9 mouse cellular contexts compared by ENCODE assay signal in the genomic region with DNA sequence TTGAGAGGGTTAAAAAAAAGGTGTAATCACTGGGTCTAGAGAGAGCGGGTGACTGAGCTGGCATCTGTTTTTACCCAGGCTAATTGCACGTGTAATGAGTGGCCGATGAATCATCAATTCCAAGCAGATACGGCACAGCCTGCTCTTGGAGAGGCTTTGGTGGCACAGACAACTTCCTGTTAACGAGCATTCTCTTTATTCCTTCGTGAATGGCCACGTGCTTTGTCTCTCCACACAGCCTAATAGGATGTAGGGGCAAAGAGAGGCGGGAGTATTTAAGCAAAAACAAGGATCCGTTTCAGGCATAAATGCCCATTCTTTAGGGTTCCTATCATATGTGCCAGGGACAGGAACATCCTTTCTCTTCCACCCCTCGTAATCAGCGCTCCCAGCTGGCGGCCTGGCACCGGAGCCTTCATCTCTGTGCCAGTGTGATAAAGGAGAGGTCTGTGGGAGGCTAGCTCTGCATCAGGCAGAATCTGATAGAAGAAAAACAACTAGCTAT. TPM values are rescaled to one million over a fixed set of nuclear protein-coding genes. Genes with fewer than 3 reads are reported as not detected.
A peak's percentile ranks its signal among the peaks of the same experiment; 100 is the strongest.
DNase-seq lines count a peak whose midpoint lies in the region; ATAC-seq and TF ChIP-seq lines count a peak whose summit lies in the region.
"Had no signal": no experiment of that assay in that cellular context is flagged by ENCODE, and none has a peak within 500 bp of the region (broad histone marks: within the 10 kb centered on the region; RNA-seq: fewer than 3 reads in every experiment).

No protein-coding gene starts in this region.

- no peak overlapping the region for H3K9ac ChIP-seq in kidney, embryonic 15.5 days

- peaks cover 54% of the 10 kb centered on the region for H3K4me1 ChIP-seq in kidney, embryonic 15.5 days
- peaks cover 13% of the 10 kb centered on the region for H3K4me1 ChIP-seq in cortical plate, adult 2 months (ENCODE audit: control insufficient read depth, insufficient read depth, low read length)

- H3K27ac ChIP-seq in kidney, embryonic 15.5 days: peak overlapping the region; percentile 48
- peak overlapping the region; percentile 87 for H3K27ac ChIP-seq in cortical plate, adult 2 months (ENCODE audit: insufficient read depth, low read length)

- no peak for DNase-seq in kidney, adult 18-20 months
- DNase-seq in left cerebral cortex, adult 8-10 months (ENCODE audit: low spot score in 2 of 2): peak; percentile 57 to 75
- peak; percentile 85 for DNase-seq in right cerebral cortex, adult 18-20 months
- no peak for DNase-seq in ovary, postnatal 14 days (ENCODE audit: low spot score)
- DNase-seq in thymus, postnatal 10 days (ENCODE audit: low spot score in 2 of 2): no peak
- DNase-seq in urinary bladder, postnatal 36 days (ENCODE audit: low spot score in 2 of 2): no peak

- no peaks in the 10 kb centered on the region for H3K9me3 ChIP-seq in kidney, embryonic 15.5 days (replicated peaks)

- H3K36me3 ChIP-seq in kidney, embryonic 15.5 days: peaks cover 41% of the 10 kb centered on the region

- WGBS in kidney, embryonic 15.5 days: 76% methylated on average over 13 of the region's 13 CpGs

- H3K4me2 ChIP-seq in kidney, embryonic 15.5 days: no peak overlapping the region

- 0 out of 2 replicates have a peak, but pooled peaks have one; percentile 11 for TF ChIP-seq POLR2A in cortical plate, adult 2 months (IDR thresholded peaks at IDR 0.05; ENCODE audit: extremely low read depth, insufficient read depth, low read length)

- TF ChIP-seq CTCF in cortical plate, adult 2 months (IDR thresholded peaks at IDR 0.05; ENCODE audit: extremely low read depth, insufficient read depth, low read length): no peak

- no peak for ATAC-seq in kidney, embryonic 15.5 days (replicated peaks; ENCODE audit: low FRiP score)

- no peaks in the 10 kb centered on the region for H3K27me3 ChIP-seq in kidney, embryonic 15.5 days

- no peak overlapping the region for H3K4me3 ChIP-seq in kidney, embryonic 15.5 days (replicated peaks)
- no peak overlapping the region for H3K4me3 ChIP-seq in cortical plate, adult 2 months (ENCODE audit: insufficient read depth, low read length)

RNA-seq across cellular contexts. Expression of a gene that starts 1.9 kb away (rescaled TPM):
- 23.0 and 28.5 TPM in 2 replicates for polyA plus RNA-seq in kidney, embryonic 15.5 days (2015; fragmentation: Nextera tagmentation; extraction: Ambion mirVana)
- 55.3 and 60.4 TPM in 2 replicates for polyA plus RNA-seq in cortical plate, adult 2 months (2012; rRNA removed)
- total RNA-seq in left cerebral cortex, adult 8-10 months (2022): 10 to 100 TPM; 72.7 to 86.4 (median 80.4) TPM

RNA-seq across cellular contexts. Expression of a gene that starts 10.0 kb away (rescaled TPM):
- 184 and 185 TPM in 2 replicates for polyA plus RNA-seq in kidney, embryonic 15.5 days (2015; fragmentation: Nextera tagmentation; extraction: Ambion mirVana)
- polyA plus RNA-seq in cortical plate, adult 2 months (2012; rRNA removed): 226 and 237 TPM in 2 replicates
- 100 to 1,000 TPM; 113 to 131 (median 118) TPM for total RNA-seq in left cerebral cortex, adult 8-10 months (2022)

RNA-seq across cellular contexts. Expression of a gene that starts 10.1 kb away (rescaled TPM):
- polyA plus RNA-seq in kidney, embryonic 15.5 days (2015; fragmentation: Nextera tagmentation; extraction: Ambion mirVana): not detected in 2 replicates
- polyA plus RNA-seq in cortical plate, adult 2 months (2012; rRNA removed): 1.3 and 1.8 TPM in 2 replicates
- 1 to 10 TPM; 3.4 to 9.2 (median 4.9) TPM for total RNA-seq in left cerebral cortex, adult 8-10 months (2022)
- polyA plus RNA-seq: neural tube, embryonic 11.5 days had no signal

RNA-seq across cellular contexts. Expression of a gene that starts 13.5 kb away (rescaled TPM):
- 55.3 and 57.4 TPM in 2 replicates for polyA plus RNA-seq in kidney, embryonic 15.5 days (2015; fragmentation: Nextera tagmentation; extraction: Ambion mirVana)
- polyA plus RNA-seq in cortical plate, adult 2 months (2012; rRNA removed): 150 and 157 TPM in 2 replicates
- total RNA-seq in left cerebral cortex, adult 8-10 months (2022): 100 to 1,000 TPM; 152 to 159 (median 156) TPM

RNA-seq across cellular contexts. Expression of a gene that starts 45.2 kb away (rescaled TPM):
- polyA plus RNA-seq in kidney, embryonic 15.5 days (2015; fragmentation: Nextera tagmentation; extraction: Ambion mirVana): 1.4 and 1.8 TPM in 2 replicates
- polyA plus RNA-seq in cortical plate, adult 2 months (2012; rRNA removed): 54.1 and 59.0 TPM in 2 replicates
- total RNA-seq in left cerebral cortex, adult 8-10 months (2022): 10 to 100 TPM; 68.4 to 78.4 (median 74.8) TPM

Comparison
In these comparisons a context has a peak if more than half of its experiments do, and no peak if none do; other contexts are left out.
1. DNase-seq: peak in left cerebral cortex, adult 8-10 months (2 of 2) and right cerebral cortex, adult 18-20 months (single experiment); none in kidney, adult 18-20 months (single experiment), ovary, postnatal 14 days (single experiment), thymus, postnatal 10 days (0 of 2) and urinary bladder, postnatal 36 days (0 of 2).